Mouse (Mus musculus) embryonic facial prominence, embryonic 12.5 days (tissue): ENCODE data around the gene Mpp3. TPM values are rescaled to one million over a fixed set of nuclear protein-coding genes. Genes with fewer than 3 reads are reported as not detected.

ENCODE experiments used
- ATAC-seq: fragments of 200-750 bp; cut with Nextera tagmentation; 2 replicates; pipeline ENCODE4 v1.8.0; 2017; ENCODE audit not compliant: insufficient number of reproducible peaks, insufficient read depth, low FRiP score, low TSS enrichment
- H3K27ac ChIP-seq: fragments of 300-500 bp; sonication (generic); 2 replicates; pipeline ENCODE4 v1.5.1; 2016; ENCODE audit warnings: mild to moderate bottlenecking
- H3K27me3 ChIP-seq: fragments of 300-500 bp; sonication (generic); 2 replicates; pipeline ENCODE4 v1.6.1; 2016; ENCODE audit warnings: mild to moderate bottlenecking, moderate library complexity
- H3K36me3 ChIP-seq: fragments of 300-500 bp; sonication (generic); 2 replicates; pipeline ENCODE4 v1.6.1; 2016; ENCODE audit warnings: mild to moderate bottlenecking
- H3K4me1 ChIP-seq: fragments of 300-500 bp; sonication (generic); 2 replicates; pipeline ENCODE4 v1.6.1; 2016
- H3K4me2 ChIP-seq: fragments of 300-500 bp; sonication (generic); replicated peaks from 2 replicates; pipeline ENCODE4 v1.6.1; 2016; ENCODE audit warnings: mild to moderate bottlenecking, moderate library complexity
- H3K4me3 ChIP-seq: fragments of 300-500 bp; sonication (generic); 2 replicates; pipeline ENCODE4 v1.5.1; 2016; ENCODE audit warnings: mild to moderate bottlenecking
- H3K9ac ChIP-seq: fragments of 300-500 bp; sonication (generic); 2 replicates; pipeline ENCODE4 v1.6.1; 2016; ENCODE audit warnings: mild to moderate bottlenecking, moderate library complexity
- H3K9me3 ChIP-seq: fragments of 300-500 bp; sonication (generic); 2 replicates; pipeline ENCODE4 v1.6.1; 2016; ENCODE audit warnings: mild to moderate bottlenecking, moderate library complexity
- WGBS: fragments of 180-500 bp; shearing (Covaris S2); methylation state at CpG from one replicate; pipeline ENCODE4 v1.1.7; 2016; 5-methylcytosine and 5-hydroxymethylcytosine counted together
- polyA plus RNA-seq: library from polyadenylated mRNA; unstranded; fragments of >200 nt; fragmentation: Nextera tagmentation; extraction: Ambion mirVana; gene quantifications from 2 replicates; pipeline ENCODE4 v1.2.1, GENCODE M21; 2016

Gene Mpp3
- 11.1 and 11.4 TPM in 2 replicates for polyA plus RNA-seq

GRCm38 (mm10) chr11:102028087-102028816 is at the start of gene Mpp3:
TSS of gene Mpp3 (minus strand) at chr11:102028461.
- 72% methylated on average over 6 of the region's 6 CpGs for WGBS
- H3K9ac ChIP-seq = no peak within 1 kb of the TSS
- ATAC-seq = no peak

DNA sequence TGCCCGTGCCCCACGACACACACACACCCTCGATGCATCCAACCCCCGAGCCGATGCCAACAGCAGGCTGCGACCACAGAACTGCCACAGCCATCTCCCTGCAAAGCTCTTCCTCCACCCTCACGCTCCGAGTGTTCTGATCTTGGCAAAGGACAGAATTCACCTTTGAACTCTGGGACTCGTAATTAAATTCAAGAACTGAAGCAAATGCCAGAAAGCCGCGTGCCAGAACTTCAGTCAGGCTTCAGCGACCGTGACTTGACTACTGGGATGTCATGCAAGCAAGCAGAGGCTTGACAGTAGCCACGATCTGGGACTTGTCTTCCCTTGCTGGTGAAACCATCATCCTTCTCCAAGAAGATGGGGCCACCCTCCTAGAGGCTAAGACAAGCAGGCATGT is 45.5 kb upstream of the Mpp3 start:
- ATAC-seq = no peak
- Histone ChIP-seq H3K4me3 (no peak overlapping the region), H3K9me3 (no peaks in the 10 kb centered on the region), H3K4me2 (no peak overlapping the region), H3K27ac (no peak overlapping the region), H3K9ac (no peak overlapping the region), H3K36me3 (peaks cover 7% of the 10 kb centered on the region; the same call in 1 of the 2 replicates), H3K4me1 (peaks cover 12% of the 10 kb centered on the region), H3K27me3 (0 out of 2 replicates have a peak, but pooled peaks cover 5% of the 10 kb centered on the region)
- WGBS = 79% methylated on average over 14 of the region's 14 CpGs

More at GRCm38 (mm10) chr11:102028087-102028816, at the start of gene Mpp3:
- Histone ChIP-seq H3K27ac (no peak within 1 kb of the TSS), H3K27me3 (peaks cover 9% of the 10 kb centered on the region; the same call in 1 of the 2 replicates), H3K4me1 (peaks cover 16% of the 10 kb centered on the region; the same call in 1 of the 2 replicates), H3K4me2 (peak within 1 kb of the TSS; percentile 92), H3K4me3 (peak within 1 kb of the TSS; percentile 71), H3K36me3 (no peaks in the 10 kb centered on the region), H3K9me3 (no peaks in the 10 kb centered on the region)

DNA sequence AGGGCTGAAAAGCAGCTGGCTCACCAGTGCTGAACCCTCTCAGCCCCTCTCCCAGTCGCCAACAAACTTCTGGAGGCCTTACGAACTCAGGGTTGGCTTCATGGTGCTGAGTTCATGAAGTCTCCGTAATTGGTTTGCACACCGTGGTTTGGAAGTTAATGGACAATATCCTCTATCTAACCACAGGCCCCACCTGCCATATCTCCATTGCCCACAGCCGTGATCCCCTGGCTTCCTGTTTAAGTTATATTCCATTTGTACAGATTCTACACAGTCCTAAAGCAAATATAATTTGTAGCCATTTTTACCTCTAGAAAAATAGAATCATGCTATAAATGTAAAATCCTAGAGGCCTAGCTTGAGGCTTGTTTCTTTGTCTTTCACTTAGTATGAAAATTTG is 44.5 kb upstream of the Mpp3 start:
- H3K9ac ChIP-seq = no peak overlapping the region
- H3K4me2 ChIP-seq = no peak overlapping the region
- WGBS = 79% methylated on average over 5 of the region's 5 CpGs

GRCm38 (mm10) chr11:102070426-102070825 is 42.2 kb upstream of the Mpp3 start:
- ATAC-seq = no peak
- H3K27me3 ChIP-seq = 0 out of 2 replicates have a peak, but pooled peaks cover 5% of the 10 kb centered on the region
- no peaks in the 10 kb centered on the region for H3K9me3 ChIP-seq
- no peaks in the 10 kb centered on the region for H3K36me3 ChIP-seq
- no peak overlapping the region for H3K27ac ChIP-seq
- 3% methylated on average over 13 of the region's 13 CpGs for WGBS
- no peak overlapping the region for H3K9ac ChIP-seq
- H3K4me3 ChIP-seq = no peak overlapping the region
- peaks cover 12% of the 10 kb centered on the region for H3K4me1 ChIP-seq
- H3K4me2 ChIP-seq = peak overlapping the region; percentile 33

More for the DNA sequence above, 44.5 kb upstream of the Mpp3 start:
- Histone ChIP-seq H3K4me1 (peaks cover 12% of the 10 kb centered on the region), H3K4me3 (no peak overlapping the region), H3K27ac (no peak overlapping the region), H3K9me3 (no peaks in the 10 kb centered on the region), H3K36me3 (no peaks in the 10 kb centered on the region), H3K27me3 (0 out of 2 replicates have a peak, but pooled peaks cover 5% of the 10 kb centered on the region)
- no peak for ATAC-seq

GRCm38 (mm10) chr11:102069633-102070032 is 41.4 kb upstream of the Mpp3 start:
- 44% methylated on average over 11 of the region's 11 CpGs for WGBS
- Histone ChIP-seq H3K36me3 (no peaks in the 10 kb centered on the region), H3K4me3 (no peak overlapping the region), H3K27me3 (0 out of 2 replicates have a peak, but pooled peaks cover 5% of the 10 kb centered on the region), H3K9ac (no peak overlapping the region), H3K4me1 (peaks cover 12% of the 10 kb centered on the region), H3K9me3 (no peaks in the 10 kb centered on the region), H3K27ac (no peak overlapping the region), H3K4me2 (no peak overlapping the region)
- no peak for ATAC-seq

GRCm38 (mm10) chr11:102068969-102069368 is 40.7 kb upstream of the Mpp3 start:
- H3K9me3 ChIP-seq = no peaks in the 10 kb centered on the region
- 34% methylated on average over 2 of the region's 2 CpGs for WGBS
- peaks cover 12% of the 10 kb centered on the region for H3K4me1 ChIP-seq
- no peak overlapping the region for H3K4me3 ChIP-seq
- no peak for ATAC-seq
- no peak overlapping the region for H3K4me2 ChIP-seq
- peaks cover 2% of the 10 kb centered on the region; the same call in 1 of the 2 replicates for H3K36me3 ChIP-seq
- H3K27ac ChIP-seq = no peak overlapping the region
- H3K27me3 ChIP-seq = 0 out of 2 replicates have a peak, but pooled peaks cover 5% of the 10 kb centered on the region
- no peak overlapping the region for H3K9ac ChIP-seq

DNA sequence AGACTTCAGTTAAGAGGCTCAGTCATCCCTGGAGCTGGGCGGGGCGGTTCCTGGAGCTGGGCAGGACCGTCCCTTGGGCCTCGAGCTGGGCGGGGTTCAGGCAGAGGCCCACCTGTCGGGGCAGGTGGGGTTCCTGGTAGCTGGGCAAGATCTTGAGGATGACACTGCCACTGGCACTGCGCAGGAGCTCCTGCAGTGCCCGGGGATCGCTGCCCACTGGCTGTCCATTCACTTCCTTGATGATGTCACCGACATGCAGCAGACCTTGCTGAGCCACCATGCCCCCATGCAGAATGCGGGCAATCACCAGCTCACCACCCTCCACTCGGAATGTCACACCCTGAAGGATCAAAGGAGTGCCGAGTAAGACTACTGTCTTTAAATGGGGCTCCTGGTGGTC is 34.8 kb upstream of the Mpp3 start:
- Histone ChIP-seq H3K4me3 (no peak overlapping the region), H3K27ac (no peak overlapping the region), H3K4me1 (no peaks in the 10 kb centered on the region; the same call in 1 of the 2 replicates), H3K36me3 (peaks cover 29% of the 10 kb centered on the region), H3K9me3 (no peaks in the 10 kb centered on the region), H3K27me3 (peaks cover 10% of the 10 kb centered on the region), H3K4me2 (no peak overlapping the region), H3K9ac (no peak overlapping the region)
- 80% methylated on average over 13 of the region's 13 CpGs for WGBS
- ATAC-seq = no peak

DNA sequence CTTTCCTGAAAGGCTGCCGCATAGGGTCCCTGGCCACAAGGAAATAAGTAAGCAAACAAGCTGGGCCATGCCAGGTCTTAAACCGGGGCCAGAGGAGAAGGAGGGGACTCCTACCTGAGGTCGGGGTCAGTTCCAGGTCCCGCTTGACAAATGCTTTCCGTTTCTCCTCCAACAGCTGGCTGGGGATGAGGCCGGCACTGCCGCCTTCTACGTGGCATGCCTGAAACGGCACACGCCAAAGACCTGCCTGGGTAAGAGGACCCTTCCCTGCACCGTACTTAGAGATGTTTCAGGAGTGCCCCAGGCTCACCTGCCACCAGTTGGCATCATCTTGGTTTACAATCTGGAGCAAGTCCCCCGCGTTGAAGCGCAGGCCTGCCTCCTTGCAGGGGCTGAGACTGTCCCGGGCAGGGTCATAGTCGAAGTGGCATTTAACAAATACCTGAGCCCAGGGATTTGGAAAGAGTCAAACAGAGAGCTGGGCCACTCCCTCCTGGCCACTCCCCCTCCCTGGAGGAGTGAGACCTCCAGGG is 33.7 kb upstream of the Mpp3 start:
- ATAC-seq = no peak
- Histone ChIP-seq H3K4me3 (no peak overlapping the region), H3K27ac (no peak overlapping the region), H3K9ac (no peak overlapping the region), H3K9me3 (no peaks in the 10 kb centered on the region), H3K4me2 (no peak overlapping the region; the same call in 1 of the 2 replicates), H3K4me1 (no peaks in the 10 kb centered on the region), H3K36me3 (peaks cover 29% of the 10 kb centered on the region), H3K27me3 (peaks cover 10% of the 10 kb centered on the region)
- 22% methylated on average over 16 of the region's 16 CpGs for WGBS

- 3% methylated on average over 23 of the region's 23 CpGs for WGBS
- peaks cover 29% of the 10 kb centered on the region for H3K36me3 ChIP-seq
- peak overlapping the region; percentile 30 for H3K4me3 ChIP-seq
- H3K9me3 ChIP-seq = no peaks in the 10 kb centered on the region
- H3K4me2 ChIP-seq = peak overlapping the region; percentile 63
- H3K4me1 ChIP-seq = no peaks in the 10 kb centered on the region
- peak; percentile 71; the same call in 1 of the 2 replicates for ATAC-seq
- H3K27ac ChIP-seq = no peak overlapping the region
- H3K9ac ChIP-seq = peak overlapping the region; percentile 41; the same call in 1 of the 2 replicates
- H3K27me3 ChIP-seq = peaks cover 10% of the 10 kb centered on the region
Measured at GRCm38 (mm10) chr11:102061236-102061940, 33.1 kb upstream of the Mpp3 start.

DNA sequence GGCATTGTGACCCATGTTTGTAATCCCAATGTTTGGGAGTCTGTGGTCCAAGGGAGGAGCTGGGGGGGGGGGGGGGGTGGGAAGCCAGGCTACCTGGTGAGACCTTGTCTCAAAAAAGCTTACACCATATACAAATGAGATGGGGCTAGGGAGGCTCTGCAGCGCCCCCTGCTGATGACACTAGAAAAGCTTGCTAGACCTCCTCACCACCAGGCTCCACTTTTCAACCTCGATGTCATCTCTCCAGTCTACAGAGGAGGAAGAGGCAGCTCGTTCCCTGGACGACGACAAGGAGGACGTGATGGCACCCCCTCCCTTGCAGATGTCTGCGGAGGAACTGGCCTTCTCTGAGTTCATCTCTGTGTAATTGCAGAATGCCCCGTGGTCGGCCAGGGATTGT is 25.6 kb upstream of the Mpp3 start:
- 0 out of 2 replicates have a peak, but pooled peaks cover 5% of the 10 kb centered on the region for H3K27me3 ChIP-seq
- ATAC-seq = no peak
- 32% methylated on average over 9 of the region's 9 CpGs for WGBS
- no peak overlapping the region for H3K9ac ChIP-seq
- H3K4me1 ChIP-seq = no peaks in the 10 kb centered on the region
- no peak overlapping the region for H3K4me3 ChIP-seq
- H3K36me3 ChIP-seq = 0 out of 2 replicates have a peak, but pooled peaks cover 7% of the 10 kb centered on the region
- no peak overlapping the region for H3K27ac ChIP-seq
- H3K9me3 ChIP-seq = no peaks in the 10 kb centered on the region
- no peak overlapping the region for H3K4me2 ChIP-seq

DNA sequence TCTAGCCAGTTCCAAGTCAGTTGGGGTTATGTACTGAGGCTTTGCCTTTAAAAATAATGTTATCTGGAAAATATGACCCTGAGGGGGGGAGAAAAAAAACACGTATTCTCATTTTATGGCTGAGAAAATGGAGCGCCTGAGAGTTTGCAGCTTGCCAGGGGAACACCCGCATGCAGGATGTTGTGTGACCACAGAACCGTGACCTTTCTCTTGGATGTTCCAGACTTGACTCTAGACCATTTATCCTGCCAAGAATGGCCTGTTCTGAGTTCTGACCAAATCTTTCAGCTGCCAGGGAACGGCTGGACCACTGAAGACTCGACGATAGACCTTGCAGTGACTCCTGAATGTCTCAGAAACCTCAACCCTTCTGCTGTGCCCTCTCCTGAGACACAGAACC is 24.9 kb upstream of the Mpp3 start:
- Histone ChIP-seq H3K27me3 (0 out of 2 replicates have a peak, but pooled peaks cover 5% of the 10 kb centered on the region), H3K9ac (no peak overlapping the region), H3K4me1 (no peaks in the 10 kb centered on the region), H3K27ac (no peak overlapping the region), H3K9me3 (no peaks in the 10 kb centered on the region), H3K36me3 (0 out of 2 replicates have a peak, but pooled peaks cover under 1% of the 10 kb centered on the region), H3K4me2 (no peak overlapping the region), H3K4me3 (no peak overlapping the region)
- 82% methylated on average over 7 of the region's 7 CpGs for WGBS
- ATAC-seq = no peak
